Mouse (Mus musculus) intestine, embryonic 16.5 days (tissue): ENCODE results near the gene Wwc2. TPM values are rescaled to one million over a fixed set of nuclear protein-coding genes. Genes with fewer than 3 reads are reported as not detected.
A peak's percentile ranks its signal among the peaks of the same experiment; 100 is the strongest.

ENCODE experiments used
- ATAC-seq: fragments of 200-750 bp; cut with Nextera tagmentation; 2 replicates; pipeline ENCODE4 v1.8.0; 2017; ENCODE audit warnings: moderate TSS enrichment, moderate library complexity
- H3K27ac ChIP-seq: fragments of 300-500 bp; sonication (generic); 2 replicates; pipeline ENCODE4 v1.5.1; 2014; ENCODE audit warnings: mild to moderate bottlenecking, low read length
- H3K27me3 ChIP-seq: fragments of 300-500 bp; sonication (generic); replicated peaks from 2 replicates; pipeline ENCODE4 v1.6.1; 2014; ENCODE audit warnings: low read length, control low read depth, mixed read lengths; ENCODE audit not compliant: control insufficient read depth, insufficient read depth
- H3K36me3 ChIP-seq: fragments of 300-500 bp; sonication (generic); 2 replicates; pipeline ENCODE4 v1.6.1; 2014; ENCODE audit warnings: low read length, control low read depth; ENCODE audit not compliant: control insufficient read depth, insufficient read depth
- H3K4me1 ChIP-seq: fragments of 300-500 bp; sonication (generic); 2 replicates; pipeline ENCODE4 v1.6.1; 2014; ENCODE audit warnings: low read length, control low read depth, mixed read lengths; ENCODE audit not compliant: control insufficient read depth, insufficient read depth
- H3K4me2 ChIP-seq: fragments of 300-500 bp; sonication (generic); 2 replicates; pipeline ENCODE4 v1.6.1; 2014; ENCODE audit warnings: low read depth, low read length, control low read depth
- H3K4me3 ChIP-seq: fragments of 300-500 bp; sonication (generic); 2 replicates; pipeline ENCODE4 v1.5.1; 2014; ENCODE audit warnings: mild to moderate bottlenecking, low read length
- H3K9ac ChIP-seq: fragments of 300-500 bp; sonication (generic); 2 replicates; pipeline ENCODE4 v1.6.1; 2014; ENCODE audit warnings: low read depth, low read length
- H3K9me3 ChIP-seq: fragments of 300-500 bp; sonication (generic); 2 replicates; pipeline ENCODE4 v1.6.1; 2016; ENCODE audit warnings: low read length, control low read depth; ENCODE audit not compliant: control insufficient read depth
- WGBS: fragments of 180-500 bp; shearing (Covaris S2); extraction: QIAGEN DNeasy Blood & Tissue Kit; methylation state at CpG from one replicate; pipeline ENCODE4 v1.1.7; 2014; 5-methylcytosine and 5-hydroxymethylcytosine counted together
- polyA plus RNA-seq: library from polyadenylated mRNA; unstranded; fragments of >200 nt; fragmentation: Nextera tagmentation; extraction: Ambion mirVana; gene quantifications from 2 replicates; pipeline ENCODE4 v1.2.1, GENCODE M21; 2015

Gene Wwc2
- polyA plus RNA-seq, 1 experiment from 2014 or later = 5.6 TPM

- 91% methylated on average over 12 of the region's 12 CpGs for WGBS
- Histone ChIP-seq H3K36me3 (peaks cover 16% of the 10 kb centered on the region), H3K27me3 (no peaks in the 10 kb centered on the region)
Observed at GRCm38 (mm10) chr8:47859259-47859658, 131.5 kb downstream of the Wwc2 start.

GRCm38 (mm10) chr8:47853356-47853755, 137.4 kb downstream of the Wwc2 start:
- Histone ChIP-seq H3K4me1 (peaks cover 11% of the 10 kb centered on the region; the same call in 1 of the 2 replicates), H3K27me3 (no peaks in the 10 kb centered on the region), H3K9ac (no peak overlapping the region), H3K4me2 (no peak overlapping the region), H3K4me3 (no peak overlapping the region), H3K36me3 (0 out of 2 replicates have a peak, but pooled peaks cover under 1% of the 10 kb centered on the region), H3K27ac (no peak overlapping the region), H3K9me3 (no peaks in the 10 kb centered on the region)
- no peak for ATAC-seq
- WGBS = 85% methylated on average over 5 of the region's 5 CpGs

More at GRCm38 (mm10) chr8:47859259-47859658, 131.5 kb downstream of the Wwc2 start:
- no peak for ATAC-seq
- no peak overlapping the region for H3K4me3 ChIP-seq
- no peaks in the 10 kb centered on the region for H3K9me3 ChIP-seq
- H3K4me1 ChIP-seq = no peaks in the 10 kb centered on the region
- no peak overlapping the region for H3K4me2 ChIP-seq
- H3K9ac ChIP-seq = no peak overlapping the region
- H3K27ac ChIP-seq = no peak overlapping the region

GRCm38 (mm10) chr8:47852737-47853136, 138.0 kb downstream of the Wwc2 start:
- H3K4me1 ChIP-seq = peaks cover 11% of the 10 kb centered on the region; the same call in 1 of the 2 replicates
- H3K4me3 ChIP-seq = no peak overlapping the region
- H3K4me2 ChIP-seq = no peak overlapping the region; the same call in 1 of the 2 replicates
- no peak overlapping the region for H3K9ac ChIP-seq
- no peaks in the 10 kb centered on the region for H3K27me3 ChIP-seq
- peak overlapping the region; percentile 71; the same call in 1 of the 2 replicates for H3K27ac ChIP-seq
- no peaks in the 10 kb centered on the region for H3K9me3 ChIP-seq
- 75% methylated on average over 5 of the region's 5 CpGs for WGBS
- no peak for ATAC-seq
- H3K36me3 ChIP-seq = 0 out of 2 replicates have a peak, but pooled peaks cover 7% of the 10 kb centered on the region

GRCm38 (mm10) chr8:47851824-47852502, 138.8 kb downstream of the Wwc2 start:
- peaks cover 10% of the 10 kb centered on the region; the same call in 1 of the 2 replicates for H3K36me3 ChIP-seq
- peak overlapping the region; percentile 8 for H3K4me3 ChIP-seq
- H3K4me2 ChIP-seq = peak overlapping the region; percentile 43
- no peaks in the 10 kb centered on the region for H3K27me3 ChIP-seq
- ATAC-seq = peak; percentile 86
- 52% methylated on average over 12 of the region's 12 CpGs for WGBS
- H3K27ac ChIP-seq = peak overlapping the region; percentile 71
- H3K9ac ChIP-seq = no peak overlapping the region
- no peaks in the 10 kb centered on the region for H3K9me3 ChIP-seq
- peaks cover 11% of the 10 kb centered on the region; the same call in 1 of the 2 replicates for H3K4me1 ChIP-seq

GRCm38 (mm10) chr8:47849842-47850241, 140.9 kb downstream of the Wwc2 start:
- H3K27ac ChIP-seq = no peak overlapping the region
- WGBS = 80% methylated on average over 8 of the region's 8 CpGs
- H3K4me1 ChIP-seq = peaks cover 11% of the 10 kb centered on the region; the same call in 1 of the 2 replicates
- H3K27me3 ChIP-seq = no peaks in the 10 kb centered on the region
- no peaks in the 10 kb centered on the region for H3K9me3 ChIP-seq
- peaks cover 10% of the 10 kb centered on the region; the same call in 1 of the 2 replicates for H3K36me3 ChIP-seq
- H3K4me2 ChIP-seq = no peak overlapping the region
- H3K4me3 ChIP-seq = no peak overlapping the region
- H3K9ac ChIP-seq = no peak overlapping the region
- ATAC-seq = no peak

GRCm38 (mm10) chr8:47847931-47848330, 142.8 kb downstream of the Wwc2 start:
- no peak overlapping the region for H3K4me2 ChIP-seq
- no peak for ATAC-seq
- H3K4me1 ChIP-seq = peaks cover 9% of the 10 kb centered on the region; the same call in 1 of the 2 replicates
- WGBS = 98% methylated on average over 6 of the region's 6 CpGs
- peaks cover 10% of the 10 kb centered on the region; the same call in 1 of the 2 replicates for H3K36me3 ChIP-seq
- no peak overlapping the region for H3K4me3 ChIP-seq
- no peak overlapping the region for H3K27ac ChIP-seq
- H3K9me3 ChIP-seq = no peaks in the 10 kb centered on the region
- H3K9ac ChIP-seq = no peak overlapping the region
- H3K27me3 ChIP-seq = no peaks in the 10 kb centered on the region

- 94% methylated on average over 14 of the region's 14 CpGs for WGBS
- H3K9ac ChIP-seq = no peak overlapping the region
- no peak for ATAC-seq
Observed at GRCm38 (mm10) chr8:47847161-47847560, 143.6 kb downstream of the Wwc2 start.

GRCm38 (mm10) chr8:47845956-47846355, 144.8 kb downstream of the Wwc2 start:
- no peaks in the 10 kb centered on the region for H3K4me1 ChIP-seq
- no peak overlapping the region for H3K4me2 ChIP-seq
- no peak overlapping the region for H3K27ac ChIP-seq
- no peaks in the 10 kb centered on the region for H3K9me3 ChIP-seq
- 62% methylated on average over 13 of the region's 13 CpGs for WGBS
- H3K27me3 ChIP-seq = no peaks in the 10 kb centered on the region
- H3K36me3 ChIP-seq = peaks cover 10% of the 10 kb centered on the region; the same call in 1 of the 2 replicates
- H3K9ac ChIP-seq = no peak overlapping the region
- no peak for ATAC-seq
- no peak overlapping the region for H3K4me3 ChIP-seq

More at GRCm38 (mm10) chr8:47847161-47847560, 143.6 kb downstream of the Wwc2 start:
- peaks cover 2% of the 10 kb centered on the region; the same call in 1 of the 2 replicates for H3K4me1 ChIP-seq
- peaks cover 10% of the 10 kb centered on the region; the same call in 1 of the 2 replicates for H3K36me3 ChIP-seq
- no peak overlapping the region for H3K27ac ChIP-seq
- no peak overlapping the region for H3K4me3 ChIP-seq
- H3K4me2 ChIP-seq = no peak overlapping the region
- no peaks in the 10 kb centered on the region for H3K9me3 ChIP-seq
- no peaks in the 10 kb centered on the region for H3K27me3 ChIP-seq

- Histone ChIP-seq H3K4me2 (no peak overlapping the region), H3K4me1 (no peaks in the 10 kb centered on the region), H3K27me3 (no peaks in the 10 kb centered on the region), H3K9ac (no peak overlapping the region), H3K9me3 (no peaks in the 10 kb centered on the region), H3K4me3 (no peak overlapping the region), H3K36me3 (peaks cover 18% of the 10 kb centered on the region), H3K27ac (no peak overlapping the region)
- no peak for ATAC-seq
- WGBS = 93% methylated on average over 10 of the region's 10 CpGs
Observed at GRCm38 (mm10) chr8:47843651-47844050, 147.1 kb downstream of the Wwc2 start.
